Mouse (Mus musculus) myocyte (in vitro differentiated cells): Measurements from ENCODE around the gene Tsr1. TPM values are rescaled to one million over a fixed set of nuclear protein-coding genes. Genes with fewer than 3 reads are reported as not detected.

Experiments used
- H3K27me3 ChIP-seq: one replicate; pipeline ENCODE4 v1.6.1; 2011; ENCODE audit not compliant: control insufficient read depth, insufficient read depth, insufficient read length
- H3K36me3 ChIP-seq: one replicate; pipeline ENCODE4 v1.6.1; 2011; ENCODE audit not compliant: control insufficient read depth, insufficient read depth
- H3K4me2 ChIP-seq: one replicate; pipeline ENCODE4 v1.6.1; 2011; ENCODE audit warnings: low read depth, control low read depth
- H3K4me3 ChIP-seq: one replicate; pipeline ENCODE4 v1.5.1; 2011; ENCODE audit warnings: mild to moderate bottlenecking, control low read depth, moderate library complexity
- H3K79me2 ChIP-seq: one replicate; pipeline ENCODE4 v1.6.1; 2011; ENCODE audit not compliant: control insufficient read depth, insufficient read depth
- H3ac ChIP-seq: one replicate; pipeline ENCODE4 v1.6.1; 2011; ENCODE audit not compliant: control insufficient read depth, insufficient read length
- CEBPB ChIP-seq: IDR thresholded peaks from 2 replicates; pipeline ENCODE4 v1.6.1; 2011; ENCODE audit warnings: mild to moderate bottlenecking, moderate library complexity; ENCODE audit not compliant: poor library complexity, insufficient read depth, severe bottlenecking
- E2F4 ChIP-seq: IDR thresholded peaks from one replicate; pipeline ENCODE4 v1.6.1; 2011; ENCODE audit warnings: mild to moderate bottlenecking, control low read depth, moderate library complexity; ENCODE audit not compliant: insufficient read depth
- MAX ChIP-seq: IDR thresholded peaks from one replicate; pipeline ENCODE4 v1.6.1; 2011; ENCODE audit warnings: low read depth, mild to moderate bottlenecking, control low read depth
- MYOD1 ChIP-seq, 3 experiments: IDR thresholded peaks; one replicate each; pipeline ENCODE4 v1.6.1; 2011; ENCODE audit warnings: control low read depth in 2 of 3, low read depth in 2 of 3, mild to moderate bottlenecking in 2 of 3, moderate library complexity in 1 of 3; ENCODE audit not compliant: insufficient read length in 2 of 3, control insufficient read depth in 1 of 3
- MYOG ChIP-seq, 3 experiments: IDR thresholded peaks; one replicate each; pipeline ENCODE4 v1.6.1; 2011; ENCODE audit warnings: control low read depth in 2 of 3, low read depth in 2 of 3, mild to moderate bottlenecking in 2 of 3; ENCODE audit not compliant: insufficient read length in 2 of 3, control insufficient read depth in 1 of 3, insufficient read depth in 1 of 3
- POLR2A ChIP-seq: IDR thresholded peaks from one replicate; pipeline ENCODE4 v1.6.1; 2011; ENCODE audit warnings: low read depth, mild to moderate bottlenecking, control low read depth, moderate library complexity; ENCODE audit not compliant: insufficient read length
- POLR2AphosphoS2 ChIP-seq: IDR thresholded peaks from one replicate; pipeline ENCODE4 v1.6.1; 2011; ENCODE audit warnings: low read depth, control low read depth; ENCODE audit not compliant: insufficient read length
- REST ChIP-seq: IDR thresholded peaks from one replicate; pipeline ENCODE4 v1.6.1; 2011; ENCODE audit warnings: mild to moderate bottlenecking, control low read depth, moderate library complexity; ENCODE audit not compliant: insufficient read depth, insufficient read length
- SRF ChIP-seq: IDR thresholded peaks from one replicate; pipeline ENCODE4 v1.6.1; 2011; ENCODE audit warnings: low read depth; ENCODE audit not compliant: control insufficient read depth, insufficient read length
- TCF12 ChIP-seq: IDR thresholded peaks from one replicate; pipeline ENCODE4 v1.6.1; 2011; ENCODE audit warnings: mild to moderate bottlenecking, control low read depth; ENCODE audit not compliant: poor library complexity, insufficient read depth, severe bottlenecking
- TCF3 ChIP-seq: IDR thresholded peaks from one replicate; pipeline ENCODE4 v1.6.1; 2011; ENCODE audit warnings: low read depth, control low read depth; ENCODE audit not compliant: insufficient read length
- USF1 ChIP-seq: IDR thresholded peaks from one replicate; pipeline ENCODE4 v1.6.1; 2011; ENCODE audit warnings: low read depth, mild to moderate bottlenecking, control low read depth, moderate library complexity
- polyA plus RNA-seq: library from polyadenylated mRNA; unstranded; fragments of >200 nt; fragmentation: generic; extraction: Trizol; gene quantifications from one replicate; pipeline ENCODE4 v1.2.1, GENCODE M21; 2012; ENCODE audit warnings: missing spikeins

Tsr1 gene
- polyA plus RNA-seq, 1 experiment = 26.7 TPM

DNA sequence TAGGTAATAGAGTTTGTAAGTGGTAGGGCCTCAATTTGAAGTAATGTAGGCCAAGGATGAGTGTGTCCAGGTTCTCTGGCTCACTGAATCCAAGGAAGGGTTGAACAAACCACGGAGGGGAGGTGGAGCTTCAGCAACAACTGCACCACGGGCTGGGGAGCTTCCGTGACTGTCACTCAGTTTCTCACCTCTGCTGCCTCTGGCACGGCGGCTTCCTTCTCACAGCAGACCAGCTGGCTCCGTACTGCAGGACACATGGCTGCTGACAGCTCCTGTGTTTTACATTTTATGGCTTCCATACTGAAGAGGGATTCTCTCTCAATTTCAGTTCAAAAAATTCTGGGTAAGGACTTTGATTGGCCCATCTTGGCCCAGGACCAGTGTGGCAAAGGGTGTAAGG lies 21.4 kb downstream of the Tsr1 start:
- TF ChIP-seq MAX (no peak), POLR2AphosphoS2 (no peak), E2F4 (no peak), USF1 (no peak), TCF3 (no peak), POLR2A (no peak), MYOG (IDR thresholded peaks at IDR 0.05; ENCODE audit: control insufficient read depth in 1 of 3, insufficient read depth in 1 of 3, insufficient read length in 2 of 3, low read depth in 2 of 3) (no peak), CEBPB (no peak), MYOD1 (IDR thresholded peaks at IDR 0.05; ENCODE audit: control insufficient read depth in 1 of 3, insufficient read length in 2 of 3, low read depth in 2 of 3) (no peak), TCF12 (no peak), REST (no peak), SRF (no peak)
- Histone ChIP-seq H3K4me3 (no peak overlapping the region), H3ac (no peak overlapping the region), H3K36me3 (no peaks in the 10 kb centered on the region), H3K4me2 (no peak overlapping the region), H3K27me3 (no peaks in the 10 kb centered on the region), H3K79me2 (peaks cover 11% of the 10 kb centered on the region)

DNA sequence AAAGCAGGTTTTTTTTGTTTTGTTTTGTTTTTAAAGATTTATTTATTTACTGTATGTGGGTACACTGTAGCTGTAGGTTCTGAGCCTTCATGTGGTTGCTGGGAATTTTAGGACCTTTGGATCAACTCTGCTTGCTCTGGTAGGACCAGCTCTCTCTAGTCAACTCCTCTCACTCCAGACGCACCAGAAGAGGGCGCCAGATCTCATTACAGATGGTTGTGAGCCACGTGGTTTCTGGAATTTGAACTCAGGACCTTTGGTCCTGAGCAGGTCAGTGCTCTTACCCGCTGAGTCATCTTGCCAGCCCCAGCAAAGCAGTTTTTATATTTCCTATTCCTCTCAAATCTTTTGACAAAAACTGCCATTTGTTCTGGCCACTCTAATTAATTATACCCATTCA lies 26.3 kb downstream of the Tsr1 start:
- Histone ChIP-seq H3K79me2 (peaks cover 48% of the 10 kb centered on the region), H3K4me3 (peak overlapping the region; percentile 82), H3K27me3 (no peaks in the 10 kb centered on the region), H3K36me3 (no peaks in the 10 kb centered on the region), H3K4me2 (peak overlapping the region; percentile 12), H3ac (no peak overlapping the region)
- TF ChIP-seq MYOG (IDR thresholded peaks at IDR 0.05; ENCODE audit: control insufficient read depth in 1 of 3, insufficient read depth in 1 of 3, insufficient read length in 2 of 3, low read depth in 2 of 3) (no peak), POLR2A (no peak), USF1 (peak; percentile 63), MYOD1 (IDR thresholded peaks at IDR 0.05; ENCODE audit: control insufficient read depth in 1 of 3, insufficient read length in 2 of 3, low read depth in 2 of 3) (no peak)

DNA sequence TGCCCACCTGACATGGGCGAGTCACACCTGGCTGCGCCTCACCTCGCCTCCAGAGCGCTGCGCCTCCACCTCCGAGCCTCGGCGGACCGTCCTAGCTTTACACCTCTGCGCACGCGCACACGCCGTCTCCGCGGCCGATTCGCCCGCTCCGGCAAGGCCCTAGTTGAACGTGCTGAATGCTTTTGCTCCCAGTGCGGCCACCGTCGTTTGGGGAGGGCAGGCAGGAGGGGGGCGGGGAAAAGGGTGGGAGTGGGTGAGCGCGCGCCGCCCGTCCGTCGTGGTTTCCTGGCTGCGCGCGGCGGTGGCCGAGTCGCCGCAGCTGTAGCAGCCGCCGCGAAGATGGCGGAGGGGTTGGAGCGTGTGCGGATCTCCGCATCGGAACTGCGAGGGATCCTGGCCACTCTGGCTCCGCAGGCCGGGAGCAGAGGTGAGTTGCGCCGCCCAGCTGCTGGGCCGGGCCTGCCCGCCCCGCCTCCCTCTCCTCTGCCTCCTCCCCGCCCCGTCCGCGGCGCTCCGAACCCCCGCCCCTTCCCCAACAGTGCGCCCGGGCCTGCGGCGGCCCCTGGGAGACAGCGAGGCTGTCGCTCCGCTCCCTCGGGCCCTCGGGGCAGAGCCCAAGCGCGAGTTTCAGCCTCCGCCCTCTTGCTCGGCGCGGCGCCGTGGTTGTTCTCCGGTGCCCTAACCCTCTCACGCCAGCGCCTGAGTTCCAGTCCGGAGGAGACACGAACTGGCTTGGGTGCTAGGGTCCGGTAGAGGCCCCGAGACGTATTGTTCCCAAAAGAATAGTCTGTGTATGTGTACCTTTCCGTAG lies 27.9 kb downstream of the Tsr1 start, which contains the start of the genes Smg6 and Srr:
TSS of gene Smg6 (plus strand) at position 247 of the 811 bp plus-strand sequence.
TSS of gene Srr (minus strand) at position 372 of the 811 bp plus-strand sequence.
- peaks cover 48% of the 10 kb centered on the region for H3K79me2 ChIP-seq
- peak within 1 kb of the TSS; percentile 98 for H3K4me2 ChIP-seq
- H3K4me3 ChIP-seq = peak within 1 kb of the TSS; percentile 82
- H3ac ChIP-seq = peak within 1 kb of the TSS; percentile 72
- no peaks in the 10 kb centered on the region for H3K36me3 ChIP-seq
- H3K27me3 ChIP-seq = no peaks in the 10 kb centered on the region
- TF ChIP-seq SRF = peak; percentile 63
- TF ChIP-seq MAX = no peak
- no peak for TF ChIP-seq TCF12
- no peak for TF ChIP-seq USF1
- peak in 1 of 3 experiments; percentile 55 for TF ChIP-seq MYOD1 (IDR thresholded peaks at IDR 0.05; ENCODE audit: control insufficient read depth in 1 of 3, insufficient read length in 2 of 3, low read depth in 2 of 3)
- TF ChIP-seq POLR2AphosphoS2 = peak; percentile 78
- TF ChIP-seq E2F4 = no peak
- TF ChIP-seq CEBPB = no peak
- peak; percentile 88 for TF ChIP-seq POLR2A
- no peak for TF ChIP-seq TCF3
- TF ChIP-seq MYOG (IDR thresholded peaks at IDR 0.05; ENCODE audit: control insufficient read depth in 1 of 3, insufficient read depth in 1 of 3, insufficient read length in 2 of 3, low read depth in 2 of 3) = no peak
- TF ChIP-seq REST = no peak

DNA sequence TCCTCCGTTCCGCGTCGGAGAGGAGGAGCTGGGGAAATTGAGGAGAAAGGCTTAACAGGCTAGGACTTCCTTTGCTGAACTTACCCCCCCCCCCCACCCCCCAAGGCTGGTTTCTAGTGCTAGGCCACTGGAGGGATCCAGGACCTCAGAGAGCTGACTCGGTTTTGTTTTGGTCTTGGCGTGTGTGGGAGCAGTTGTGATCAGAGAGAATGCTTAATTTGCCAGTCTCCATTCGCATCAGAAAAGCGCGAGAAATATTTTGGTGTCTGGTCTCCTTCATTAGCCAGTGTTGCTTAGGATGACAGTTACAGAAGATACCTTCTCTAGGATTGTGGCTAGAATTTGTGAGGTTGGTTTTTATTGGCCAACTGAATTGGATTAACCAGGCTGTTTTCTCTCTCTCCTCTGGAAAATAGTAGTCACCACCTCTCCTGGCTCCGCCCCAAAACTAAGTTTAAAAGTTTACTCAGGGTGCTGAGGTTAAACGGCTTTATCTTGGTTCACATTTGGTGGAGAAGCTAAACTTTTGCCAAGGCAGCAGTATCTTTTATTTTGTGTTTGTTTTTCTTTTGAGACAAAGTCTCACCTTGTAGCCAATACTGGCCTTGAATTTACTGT lies 28.6 kb downstream of the Tsr1 start:
- Histone ChIP-seq H3K27me3 (no peaks in the 10 kb centered on the region), H3K36me3 (no peaks in the 10 kb centered on the region), H3K79me2 (peaks cover 48% of the 10 kb centered on the region), H3K4me2 (peak overlapping the region; percentile 92), H3K4me3 (peak overlapping the region; percentile 82), H3ac (peak overlapping the region; percentile 72)
- TF ChIP-seq SRF = no peak
- TF ChIP-seq CEBPB = no peak
- TF ChIP-seq POLR2AphosphoS2 = no peak
- no peak for TF ChIP-seq REST
- no peak for TF ChIP-seq E2F4
- TF ChIP-seq POLR2A = no peak
- no peak for TF ChIP-seq TCF3
